Mouse (Mus musculus) ES-E14 (cell line): Measurements from ENCODE around the gene Erc2. TPM values are rescaled to one million over a fixed set of nuclear protein-coding genes. Genes with fewer than 3 reads are reported as not detected.

ENCODE experiments used
- DNase-seq: peaks from one replicate; pipeline ENCODE4 v3.0.0-alpha.2; 2013; ENCODE audit warnings: low read depth, low spot score
- H3K27ac ChIP-seq: 2 replicates; pipeline ENCODE4 v1.5.1; 2012; ENCODE audit warnings: low read depth, mild to moderate bottlenecking, low read length, moderate library complexity, mixed read lengths; ENCODE audit not compliant: poor library complexity, insufficient read depth, severe bottlenecking
- H3K36me3 ChIP-seq: 2 replicates; pipeline ENCODE4 v1.6.1; 2012; ENCODE audit warnings: mild to moderate bottlenecking, low read length, moderate library complexity, mixed read lengths; ENCODE audit not compliant: control insufficient read depth, poor library complexity, insufficient read depth, severe bottlenecking
- H3K4me1 ChIP-seq, 2 experiments: fragments of 150-350 bp in 1 of 2; sonication (generic) in 1 of 2; 2 replicates each; pipeline ENCODE4 v1.6.1; 2012; ENCODE audit warnings: low read length in 2 of 2, mild to moderate bottlenecking in 1 of 2, mixed read lengths in 1 of 2; ENCODE audit not compliant: control insufficient read depth in 2 of 2, insufficient read depth in 2 of 2, poor library complexity in 1 of 2
- H3K4me3 ChIP-seq, 2 experiments: fragments of 150-350 bp in 1 of 2; sonication (generic) in 1 of 2; 2 replicates each; pipeline ENCODE4 v1.5.1; 2012; ENCODE audit warnings: low read length in 2 of 2, low read depth in 1 of 2, mild to moderate bottlenecking in 1 of 2, mixed read lengths in 1 of 2; ENCODE audit not compliant: insufficient read depth in 1 of 2, poor library complexity in 1 of 2, severe bottlenecking in 1 of 2
- H3K9ac ChIP-seq: 2 replicates; pipeline ENCODE4 v1.6.1; 2012; ENCODE audit warnings: low read depth, mild to moderate bottlenecking, low read length, mixed read lengths; ENCODE audit not compliant: poor library complexity, insufficient read depth, severe bottlenecking
- H3K9me3 ChIP-seq: fragments of 150-350 bp; sonication (generic); 2 replicates; pipeline ENCODE4 v1.6.1; 2012; ENCODE audit warnings: low read depth, mild to moderate bottlenecking, low read length; ENCODE audit not compliant: control insufficient read depth, insufficient read depth
- CHD2 ChIP-seq: IDR thresholded peaks from 2 replicates; pipeline ENCODE4 v1.6.1; 2014; ENCODE audit warnings: mild to moderate bottlenecking, low read depth, low read length, inconsistent platforms
- HCFC1 ChIP-seq: IDR thresholded peaks from 2 replicates; pipeline ENCODE4 v1.6.1; 2012; ENCODE audit warnings: low read length, inconsistent platforms, borderline replicate concordance; ENCODE audit not compliant: insufficient read depth
- MAFK ChIP-seq: IDR thresholded peaks from 2 replicates; pipeline ENCODE4 v1.6.1; 2014; ENCODE audit warnings: mild to moderate bottlenecking, low read depth, low read length, inconsistent platforms; ENCODE audit not compliant: insufficient read depth
- ZC3H11A ChIP-seq: IDR thresholded peaks from 2 replicates; pipeline ENCODE4 v1.6.1; 2012; ENCODE audit warnings: low read depth, mild to moderate bottlenecking, inconsistent platforms, low read length, borderline replicate concordance
- ZNF384 ChIP-seq: IDR thresholded peaks from 2 replicates; pipeline ENCODE4 v1.6.1; 2012; ENCODE audit warnings: low read depth, low read length, inconsistent platforms
- in situ Hi-C, 2 experiments: fragments of 600-800 bp; cut with MboI; formaldehyde crosslinking; loops; one replicate each; pipeline ENCODE4 v1.15.1; 2025; ENCODE audit warnings: low sequenced_read_pairs in 2 of 2, inconsistent platforms in 1 of 2; ENCODE audit not compliant: unreplicated experiment in 2 of 2
- total RNA-seq: library from RNA; depleted of rRNA; stranded (reverse); fragments of 300-350 nt; gene quantifications from 2 replicates; pipeline ENCODE4 v1.2.3, GENCODE M21; 2012; rRNA removed

Erc2 gene
- total RNA-seq, 1 experiment: 9.1 TPM

DNA sequence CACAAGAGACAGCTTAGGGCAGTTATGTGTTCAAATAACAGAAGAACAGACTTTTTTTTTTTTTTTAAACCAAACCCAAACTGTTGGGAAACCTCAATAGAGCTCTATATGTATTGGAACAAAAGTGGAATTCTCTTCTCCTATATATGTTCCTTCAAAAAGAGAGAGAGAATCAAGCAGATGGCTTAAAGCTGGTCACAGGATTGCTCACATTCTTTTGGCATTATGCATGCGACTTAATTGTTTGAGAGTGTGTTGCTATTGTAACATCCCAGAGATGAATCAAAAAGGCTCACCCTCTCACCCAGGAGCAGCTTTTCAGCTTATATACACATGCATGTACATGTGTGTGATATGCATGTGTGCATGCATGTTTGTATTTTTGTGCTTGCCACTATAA lies 903.3 kb downstream of the Erc2 start:
- Histone ChIP-seq H3K36me3 (no peaks in the 10 kb centered on the region), H3K4me1 (peaks cover 0 to 14% of the 10 kb centered on the region in 2 experiments; a peak in 2 of 4 replicates), H3K4me3 (no peak overlapping the region), H3K9ac (no peak overlapping the region), H3K9me3 (no peaks in the 10 kb centered on the region), H3K27ac (no peak overlapping the region)
- no peak for DNase-seq
- in situ Hi-C loops: no loop called here
- TF ChIP-seq ZNF384 (no peak), CHD2 (no peak), HCFC1 (no peak), ZC3H11A (no peak), MAFK (no peak)

Other genes with a start within 250 kb of the Erc2 start
- gene Fam208a, start 193.6 kb upstream of the Erc2 start, total RNA-seq: 45.3 and 51.8 TPM in 2 replicates
- 12.4 and 12.7 TPM in 2 replicates for gene Ccdc66, start 114.0 kb upstream of the Erc2 start, total RNA-seq